Mouse (Mus musculus): ENCODE measurements around the gene Krt17.
A peak's percentile ranks its signal among the peaks of the same experiment; 100 is the strongest.
"Not testable (repeated sequence)": the region's sequence is repeated elsewhere in the genome, so short reads cannot be mapped to it uniquely, and the experiment has no call there.

Krt17 gene

DNA sequence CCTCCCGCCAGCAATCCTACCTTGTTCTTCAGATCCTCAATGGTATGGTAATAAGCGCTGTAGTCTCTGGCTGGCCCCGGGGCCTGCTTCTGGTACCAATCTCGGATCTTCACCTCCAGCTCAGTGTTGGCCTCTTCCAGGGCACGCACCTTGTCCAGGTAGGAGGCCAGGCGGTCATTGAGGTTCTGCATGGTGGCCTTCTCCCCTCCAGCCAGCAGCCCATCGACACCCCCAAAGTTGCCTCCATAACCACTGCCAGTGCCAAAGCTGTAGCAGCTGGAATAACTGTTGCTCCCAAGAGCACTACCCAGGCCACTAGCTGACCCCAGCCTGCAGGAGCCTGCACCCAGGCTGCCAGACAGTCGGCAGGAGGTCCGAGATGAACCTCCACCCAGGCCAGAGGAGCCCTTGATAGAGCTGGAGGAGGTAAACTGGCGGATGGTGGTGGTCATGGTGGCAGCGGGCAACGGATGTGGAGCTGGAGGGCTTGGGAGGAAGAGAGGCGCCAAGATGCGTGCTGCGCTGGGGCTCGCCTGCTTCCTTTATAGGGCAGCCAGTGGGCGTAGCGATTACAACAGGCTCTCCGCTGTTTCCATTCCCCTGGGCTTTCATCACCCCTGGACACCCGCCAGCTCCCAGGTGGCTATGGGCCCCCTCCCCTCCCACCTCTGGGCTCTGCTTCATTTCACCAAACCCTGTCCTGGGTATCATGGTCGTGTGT is at the start of gene Krt17:
TSS of gene Krt17 (minus strand) at position 516 of the 721 bp plus-strand sequence.
- no peak for DNase-seq

- not testable (repeated sequence) for DNase-seq
Observed at GRCm38 (mm10) chr11:100308672-100309071, 47.8 kb upstream of the Krt17 start.

GRCm38 (mm10) chr11:100307900-100308299 is 47.1 kb upstream of the Krt17 start:
- no peak for DNase-seq

DNA sequence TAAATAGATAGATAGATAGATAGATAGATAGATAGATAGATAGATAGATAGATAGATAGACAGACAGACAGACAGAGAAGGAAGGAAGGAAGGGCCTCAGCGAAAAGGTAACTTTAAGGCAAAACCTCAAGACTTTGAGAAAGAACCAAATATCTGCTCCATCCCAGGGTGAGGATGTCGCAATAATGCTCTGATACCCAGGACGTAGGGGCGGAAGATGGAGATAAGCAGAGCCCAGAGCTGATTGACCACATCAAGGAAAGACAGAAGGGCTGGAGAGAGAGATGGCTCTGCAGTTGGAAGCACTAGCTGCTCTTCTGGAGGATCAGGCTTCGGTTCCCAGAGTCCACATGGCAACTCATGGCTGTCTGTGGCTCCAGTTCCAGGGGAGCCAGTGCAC is 40.5 kb upstream of the Krt17 start:
- no peak for DNase-seq

- no peak for DNase-seq
Observed at GRCm38 (mm10) chr11:100300293-100300692, 39.5 kb upstream of the Krt17 start.

GRCm38 (mm10) chr11:100298274-100299036 is 37.6 kb upstream of the Krt17 start:
- DNase-seq: peak; percentile 72

DNA sequence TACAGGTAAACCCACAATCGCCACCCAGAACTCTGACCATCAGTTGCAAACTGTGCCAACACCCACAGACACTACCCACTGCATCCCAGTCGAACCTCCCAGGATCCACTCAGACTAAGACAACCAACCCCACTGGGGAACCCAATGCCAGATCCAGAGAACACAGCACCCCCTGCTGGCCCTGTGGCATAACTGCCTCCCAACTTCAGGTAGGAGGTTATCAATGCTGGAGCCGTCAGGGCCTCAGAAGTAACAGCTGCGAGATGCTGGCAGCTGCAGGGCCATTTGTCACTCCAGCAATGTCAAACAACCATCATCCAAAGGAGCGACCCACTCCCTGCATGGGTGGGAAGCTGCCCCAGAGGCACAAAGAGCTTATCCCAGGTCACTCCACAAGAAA is 37.0 kb upstream of the Krt17 start:
- no peak for DNase-seq

- DNase-seq: peak; percentile 59
Observed at GRCm38 (mm10) chr11:100295308-100295707, 34.5 kb upstream of the Krt17 start.

DNA sequence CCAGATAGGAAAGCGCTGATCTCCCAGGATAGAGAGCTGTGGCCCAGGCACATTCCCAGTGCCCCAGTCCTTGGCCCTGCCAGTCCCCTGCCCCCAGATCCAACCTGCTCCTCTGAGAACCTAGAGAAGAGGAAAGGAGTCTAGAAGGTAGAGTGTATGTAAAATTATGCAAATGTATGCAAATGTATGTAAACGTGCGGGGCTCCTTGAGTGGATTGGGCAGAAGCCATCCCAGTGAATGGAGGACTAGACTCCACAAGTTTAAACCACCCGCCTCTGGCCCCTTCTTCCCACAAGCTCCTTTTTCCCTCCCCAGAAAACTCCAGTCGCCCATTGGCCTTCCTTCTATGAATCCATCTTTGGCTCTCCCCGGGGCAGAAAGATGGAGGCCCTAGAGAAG is 32.1 kb upstream of the Krt17 start:
- DNase-seq: no peak

DNA sequence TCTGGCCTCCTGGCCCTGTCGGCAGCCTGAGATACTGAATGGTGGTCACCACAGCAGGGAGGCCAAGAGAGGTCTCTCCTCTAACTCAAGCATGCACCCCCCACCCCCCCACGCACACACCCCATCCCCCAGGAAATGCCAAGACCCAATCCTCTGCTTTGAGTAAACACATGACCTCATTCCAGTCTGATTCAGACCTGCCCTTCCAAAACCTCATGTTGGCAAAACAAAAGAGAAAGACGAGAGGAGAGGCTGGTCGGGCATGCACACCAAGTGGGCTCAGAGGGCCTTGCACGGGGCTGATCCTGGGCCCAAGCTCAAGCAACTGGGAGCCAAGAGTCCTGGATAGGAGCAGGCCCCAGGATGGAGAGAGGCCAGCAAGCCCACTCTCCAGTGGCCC is 29.4 kb upstream of the Krt17 start:
- DNase-seq: no peak

DNA sequence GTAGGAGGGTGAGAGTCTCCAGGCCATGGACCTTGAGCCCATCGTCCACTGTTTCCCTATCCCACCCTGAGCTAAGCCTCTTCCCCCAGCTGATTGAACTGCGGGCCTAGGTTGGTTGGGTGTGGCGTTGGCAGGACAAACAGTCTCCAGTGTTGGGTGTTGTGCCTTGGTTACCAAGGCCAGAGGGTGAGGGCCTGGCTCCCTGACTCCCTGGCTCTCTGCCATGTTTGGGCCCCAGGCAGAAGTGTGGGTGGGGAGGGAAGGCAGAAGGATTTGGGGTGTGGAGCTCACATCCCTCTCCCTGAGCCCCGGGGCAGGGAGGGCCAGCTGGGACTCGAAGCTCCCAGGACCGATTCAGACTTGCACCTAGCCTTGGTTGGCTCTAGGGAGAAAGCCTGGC is 28.1 kb upstream of the Krt17 start:
- no peak for DNase-seq

DNA sequence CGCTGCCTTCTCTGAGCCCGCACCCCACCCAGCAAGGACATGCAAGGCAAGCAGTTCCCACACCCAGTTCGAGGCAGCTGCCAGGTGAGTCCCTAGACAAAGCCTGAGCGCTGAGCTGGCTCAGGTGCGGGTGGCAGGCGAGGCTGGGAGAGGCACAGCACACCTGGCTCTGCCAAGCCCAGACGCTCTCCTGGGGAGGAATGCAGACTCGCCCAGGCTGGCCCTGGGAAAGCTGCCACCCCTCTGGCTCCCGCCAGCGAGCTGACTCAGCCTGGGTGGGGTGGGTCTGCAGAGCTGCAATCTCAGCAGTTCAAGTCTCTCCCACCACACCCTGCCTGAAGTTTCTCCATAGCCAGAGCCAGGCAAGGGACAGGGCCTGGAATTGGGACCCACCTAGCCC is 26.2 kb upstream of the Krt17 start:
- no peak for DNase-seq

DNA sequence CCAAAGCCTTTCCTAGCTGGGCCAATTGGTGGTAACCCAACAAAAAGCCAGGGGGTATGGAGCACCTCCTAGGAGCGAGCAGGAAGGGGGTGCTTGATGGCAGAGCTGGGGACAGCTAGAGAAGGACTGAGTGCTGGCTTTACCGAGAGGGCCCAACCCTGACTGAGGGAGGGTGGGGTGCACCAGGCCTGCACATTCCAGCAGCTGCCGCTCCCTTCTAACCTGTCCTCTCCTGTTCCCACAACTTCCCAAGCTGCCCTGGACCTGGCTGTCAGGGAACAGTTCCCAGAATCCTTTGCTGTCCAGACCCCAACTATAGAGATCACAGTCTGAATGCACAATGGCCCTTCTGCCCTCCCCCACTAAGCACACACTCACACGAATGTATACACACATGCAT is 24.2 kb upstream of the Krt17 start:
- DNase-seq: no peak

- DNase-seq: peak; percentile 36
Observed at GRCm38 (mm10) chr11:100282549-100282948, 21.7 kb upstream of the Krt17 start.

DNA sequence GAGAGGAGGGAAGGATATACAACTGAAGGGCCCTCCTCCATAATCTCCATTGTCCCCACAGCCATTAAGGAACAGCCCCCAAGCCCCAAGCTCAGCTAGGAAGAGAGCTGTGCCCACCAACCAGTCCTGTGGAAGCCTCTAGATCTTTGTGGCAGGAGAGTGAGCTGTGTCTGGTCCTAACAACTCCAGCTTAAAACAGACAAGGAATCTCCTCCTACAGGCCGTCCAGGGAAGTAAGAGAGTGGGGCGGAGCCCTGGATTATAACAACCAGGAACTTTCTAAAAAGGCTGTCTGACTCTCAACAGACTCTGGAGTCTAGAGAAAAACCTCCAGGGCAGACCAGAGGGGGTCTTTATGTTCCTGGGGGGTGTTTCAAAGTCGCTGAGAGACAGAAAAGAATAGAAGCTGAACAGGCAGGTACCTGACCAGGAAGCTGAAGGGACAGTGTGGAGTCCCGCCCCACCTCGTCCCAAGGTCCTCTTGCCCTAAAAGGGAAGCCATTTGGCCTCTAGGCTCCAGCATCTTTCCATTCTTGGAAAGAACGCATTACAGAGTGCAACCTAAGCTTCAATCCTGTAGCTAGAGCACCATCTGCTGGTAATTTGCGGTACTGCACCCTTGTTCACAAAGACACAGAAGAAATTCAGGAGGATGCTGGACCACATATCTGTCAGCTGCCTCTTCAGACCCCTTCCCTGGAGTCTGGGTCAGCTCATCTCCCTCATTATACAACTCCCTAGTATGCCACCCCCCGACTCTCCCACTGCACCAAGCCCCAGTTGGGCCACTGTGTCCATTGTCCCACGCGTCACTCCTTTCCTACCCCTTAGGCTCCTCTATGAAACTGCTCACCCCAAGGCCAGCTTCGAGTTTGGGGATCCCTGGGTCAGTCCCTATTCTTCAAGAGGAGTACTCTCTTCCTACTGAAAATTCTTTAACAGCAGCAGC is 21.0 kb upstream of the Krt17 start:
- peak; percentile 58 for DNase-seq

DNA sequence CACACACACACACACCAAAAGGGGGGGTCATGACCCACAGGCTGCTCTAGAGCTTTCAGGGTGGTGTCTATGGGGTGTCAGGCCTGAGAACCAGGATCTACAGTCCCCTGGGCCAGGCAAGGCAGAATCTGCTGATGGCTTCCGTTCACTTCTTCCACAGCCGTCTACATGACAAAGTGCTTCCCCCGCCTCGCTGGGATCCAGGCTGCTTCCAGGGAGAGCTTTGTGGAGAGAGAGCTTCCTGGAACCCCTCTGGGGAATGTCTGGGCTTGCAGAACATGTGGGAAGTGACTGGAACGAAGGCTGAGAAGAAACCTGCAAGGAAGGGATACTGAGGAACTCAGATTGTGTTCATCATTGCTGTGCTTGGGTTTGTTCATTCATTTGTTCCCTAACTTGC is 17.9 kb upstream of the Krt17 start:
- no peak for DNase-seq

GRCm38 (mm10) chr11:100277726-100278480 is 17.1 kb upstream of the Krt17 start:
- no peak for DNase-seq

- DNase-seq: no peak
Observed at GRCm38 (mm10) chr11:100275466-100275865, 14.6 kb upstream of the Krt17 start.

DNA sequence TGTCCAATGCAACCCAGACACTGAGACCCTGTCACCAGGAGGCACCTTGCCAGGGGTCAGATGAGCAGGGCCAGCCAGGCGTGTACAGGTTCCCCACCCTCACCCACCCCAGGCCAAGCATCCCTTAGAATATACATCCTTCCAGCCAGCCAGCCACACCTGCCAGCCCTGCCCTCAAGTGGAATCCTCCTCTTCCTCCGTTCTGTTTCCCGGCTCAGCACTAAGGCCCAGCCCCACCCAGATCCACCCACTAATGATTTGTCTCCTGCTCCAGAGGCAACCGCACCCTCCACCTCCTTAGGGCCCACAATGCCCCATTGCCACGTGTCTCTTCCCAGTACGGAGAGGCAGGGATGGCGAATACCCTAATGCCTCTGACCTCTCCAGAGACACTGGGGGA is 13.9 kb upstream of the Krt17 start:
- no peak for DNase-seq

DNA sequence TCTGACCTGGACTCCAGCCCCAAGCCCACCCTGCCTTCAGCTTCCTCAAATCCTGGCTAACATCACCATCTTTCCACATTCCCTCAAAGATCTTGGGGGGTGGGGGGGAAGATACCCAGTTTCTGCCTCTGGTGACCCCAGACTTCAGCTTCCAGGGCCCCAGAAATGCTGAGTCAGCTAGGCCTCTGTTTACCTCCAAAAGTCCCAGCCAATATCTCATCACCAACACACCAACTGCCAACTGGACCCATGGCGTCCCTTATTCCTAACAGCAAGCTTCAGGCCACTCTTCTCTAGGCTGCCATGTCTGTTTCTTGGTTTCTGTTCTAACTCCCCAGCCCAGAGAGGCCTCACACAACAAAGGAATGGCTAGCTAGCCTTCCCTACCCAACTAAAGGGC is 11.0 kb upstream of the Krt17 start:
- no peak for DNase-seq

GRCm38 (mm10) chr11:100269821-100270332 is 9.0 kb upstream of the Krt17 start, which contains the start of gene Krt42:
Gene Krt42 (minus strand): TSS chr11:100269871.
- no peak for DNase-seq
